Mouse (Mus musculus) lung, embryonic 14.5 days (tissue): ENCODE measurements around the gene Map2k1. TPM values are rescaled to one million over a fixed set of nuclear protein-coding genes. Genes with fewer than 3 reads are reported as not detected.

ENCODE experiments used
- ATAC-seq: fragments of 200-750 bp; cut with Nextera tagmentation; 2 replicates; pipeline ENCODE4 v1.8.0; 2017; ENCODE audit warnings: mild to moderate bottlenecking, moderate TSS enrichment, moderate library complexity; ENCODE audit not compliant: insufficient read depth
- DNase-seq: peaks from one replicate; pipeline ENCODE4 v3.0.0-alpha.2; 2015
- H3K27ac ChIP-seq: fragments of 300-500 bp; sonication (generic); 2 replicates; pipeline ENCODE4 v1.5.1; 2014; ENCODE audit warnings: low read depth, mild to moderate bottlenecking, moderate library complexity
- H3K27me3 ChIP-seq: fragments of 300-500 bp; sonication (generic); 2 replicates; pipeline ENCODE4 v1.6.1; 2014; ENCODE audit warnings: low read length, control low read depth; ENCODE audit not compliant: insufficient read depth
- H3K36me3 ChIP-seq: fragments of 300-500 bp; sonication (generic); 2 replicates; pipeline ENCODE4 v1.6.1; 2014; ENCODE audit warnings: control low read depth; ENCODE audit not compliant: insufficient read depth
- H3K4me1 ChIP-seq: fragments of 300-500 bp; sonication (generic); 2 replicates; pipeline ENCODE4 v1.6.1; 2014; ENCODE audit warnings: antibody characterized with exemption, control low read depth; ENCODE audit not compliant: insufficient read depth
- H3K4me2 ChIP-seq: fragments of 300-500 bp; sonication (generic); 2 replicates; pipeline ENCODE4 v1.6.1; 2014; ENCODE audit warnings: mild to moderate bottlenecking
- H3K4me3 ChIP-seq: fragments of 300-500 bp; sonication (generic); 2 replicates; pipeline ENCODE4 v1.5.1; 2014; ENCODE audit warnings: low read depth, low read length
- H3K9ac ChIP-seq: fragments of 300-500 bp; sonication (generic); 2 replicates; pipeline ENCODE4 v1.6.1; 2014
- H3K9me3 ChIP-seq: fragments of 300-500 bp; sonication (generic); 2 replicates; pipeline ENCODE4 v1.6.1; 2016; ENCODE audit warnings: low read depth, low read length, control low read depth
- CTCF ChIP-seq: IDR thresholded peaks from 2 replicates; pipeline ENCODE4 v1.5.1; 2016; ENCODE audit warnings: antibody characterized with exemption, low read depth
- WGBS: fragments of 180-500 bp; shearing (Covaris S2); extraction: QIAGEN DNeasy Blood & Tissue Kit; methylation state at CpG from one replicate; pipeline ENCODE4 v1.1.7; 2014; 5-methylcytosine and 5-hydroxymethylcytosine counted together
- polyA plus RNA-seq: library from polyadenylated mRNA; unstranded; fragments of >200 nt; fragmentation: Nextera tagmentation; extraction: Ambion mirVana; gene quantifications from 2 replicates; pipeline ENCODE4 v1.2.1, GENCODE M21; 2014

Map2k1 gene
- polyA plus RNA-seq, 1 experiment from 2014 or later = 71.2 TPM

DNA sequence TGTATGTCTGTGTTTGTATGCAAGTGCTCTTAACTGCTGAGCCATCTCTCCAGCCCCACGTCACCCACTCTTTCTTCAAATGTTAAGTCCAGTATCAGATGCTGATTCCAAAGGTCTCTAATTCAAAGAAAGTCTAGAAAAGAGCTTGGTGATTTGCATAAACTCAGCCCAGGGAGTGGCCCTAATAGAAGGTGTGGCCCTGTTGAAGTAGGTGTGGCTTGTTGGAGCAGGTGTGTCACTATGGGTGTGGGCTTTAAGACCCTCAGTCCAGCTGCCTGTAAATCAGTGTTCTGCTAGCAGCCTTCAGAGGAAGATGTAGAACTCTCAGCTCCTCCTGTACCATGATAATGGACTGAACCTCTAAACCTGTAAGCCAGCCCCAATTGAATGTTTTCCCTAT, 13.8 kb upstream of the Map2k1 start:
- H3K36me3 ChIP-seq = no peaks in the 10 kb centered on the region
- H3K27me3 ChIP-seq = no peaks in the 10 kb centered on the region
- no peaks in the 10 kb centered on the region for H3K9me3 ChIP-seq
- H3K4me3 ChIP-seq = no peak overlapping the region
- no peak for DNase-seq
- no peak overlapping the region for H3K4me2 ChIP-seq
- H3K27ac ChIP-seq = no peak overlapping the region
- H3K4me1 ChIP-seq = no peaks in the 10 kb centered on the region
- no peak for TF ChIP-seq CTCF
- no peak for ATAC-seq
- H3K9ac ChIP-seq = no peak overlapping the region
- 95% methylated on average over 1 of the region's 1 CpGs for WGBS

DNA sequence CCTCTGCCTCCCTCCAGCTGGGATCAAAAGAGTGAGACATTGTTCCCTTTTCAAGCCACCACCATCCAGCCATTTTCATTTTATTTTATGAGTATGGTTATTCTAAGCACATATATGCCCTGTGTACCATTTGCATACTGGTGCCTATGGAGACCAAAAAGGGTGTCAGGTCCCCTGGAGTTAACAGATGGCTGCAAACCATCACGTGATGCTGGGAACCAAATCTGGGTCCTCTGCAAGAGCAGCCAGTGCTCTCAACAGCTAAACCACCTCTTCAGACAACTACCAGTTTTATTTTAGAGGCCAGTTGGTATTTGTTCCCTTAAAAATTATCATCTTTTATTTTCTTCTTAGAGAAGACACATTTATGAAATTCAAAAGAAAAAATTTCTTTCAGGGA, 11.4 kb upstream of the Map2k1 start:
- Histone ChIP-seq H3K9me3 (no peaks in the 10 kb centered on the region), H3K27ac (no peak overlapping the region), H3K4me3 (no peak overlapping the region), H3K27me3 (no peaks in the 10 kb centered on the region), H3K9ac (no peak overlapping the region), H3K4me2 (no peak overlapping the region), H3K4me1 (no peaks in the 10 kb centered on the region), H3K36me3 (no peaks in the 10 kb centered on the region)
- ATAC-seq = no peak
- no peak for TF ChIP-seq CTCF
- 34% methylated on average over 1 of the region's 1 CpGs for WGBS
- DNase-seq = no peak

DNA sequence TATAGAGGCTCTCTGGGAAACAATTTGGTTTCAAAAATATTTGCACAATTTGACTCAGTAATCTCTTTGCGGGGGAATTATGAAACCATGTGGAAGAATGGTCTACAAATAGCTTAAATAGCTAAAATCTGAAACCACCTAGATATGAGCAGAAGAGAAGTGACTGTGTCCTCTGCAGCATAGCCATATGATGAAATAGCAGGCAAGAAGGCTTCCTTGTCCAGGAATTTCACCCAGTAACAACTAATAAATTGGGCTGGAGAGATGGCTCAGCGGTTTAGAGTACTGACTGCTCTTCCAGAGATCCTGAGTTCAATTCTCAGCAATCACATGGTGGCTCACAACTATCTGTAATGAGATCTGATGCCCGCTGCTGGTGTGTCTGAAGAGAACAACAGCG, 7.6 kb upstream of the Map2k1 start:
- no peaks in the 10 kb centered on the region for H3K9me3 ChIP-seq
- WGBS = 81% methylated on average over 4 of the region's 4 CpGs
- no peak for TF ChIP-seq CTCF
- ATAC-seq (no peak), DNase-seq (no peak)
- H3K9ac ChIP-seq = no peak overlapping the region
- no peak overlapping the region for H3K4me3 ChIP-seq
- H3K27ac ChIP-seq = no peak overlapping the region
- no peak overlapping the region for H3K4me2 ChIP-seq
- no peaks in the 10 kb centered on the region for H3K27me3 ChIP-seq
- no peaks in the 10 kb centered on the region for H3K4me1 ChIP-seq
- H3K36me3 ChIP-seq = no peaks in the 10 kb centered on the region

DNA sequence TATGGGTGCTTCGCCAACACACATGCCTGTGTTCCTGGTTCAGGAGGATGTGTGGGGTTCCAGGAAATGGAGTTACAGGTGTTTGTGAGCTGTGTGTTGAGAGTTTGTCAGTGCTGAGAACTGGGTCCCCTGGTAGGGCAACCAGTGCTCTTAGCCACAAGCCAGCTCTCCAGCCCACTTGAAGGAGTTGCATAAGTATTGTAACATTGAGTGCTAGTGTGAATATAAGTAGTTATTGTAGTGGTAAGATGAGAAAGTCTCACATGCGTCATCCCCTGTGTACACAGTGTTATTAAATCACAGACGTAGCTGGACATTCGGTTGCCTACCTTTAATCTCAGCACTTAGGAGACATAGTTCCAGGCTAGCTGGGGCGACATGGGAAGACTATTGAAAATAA, 6.5 kb upstream of the Map2k1 start:
- no peak for ATAC-seq

DNA sequence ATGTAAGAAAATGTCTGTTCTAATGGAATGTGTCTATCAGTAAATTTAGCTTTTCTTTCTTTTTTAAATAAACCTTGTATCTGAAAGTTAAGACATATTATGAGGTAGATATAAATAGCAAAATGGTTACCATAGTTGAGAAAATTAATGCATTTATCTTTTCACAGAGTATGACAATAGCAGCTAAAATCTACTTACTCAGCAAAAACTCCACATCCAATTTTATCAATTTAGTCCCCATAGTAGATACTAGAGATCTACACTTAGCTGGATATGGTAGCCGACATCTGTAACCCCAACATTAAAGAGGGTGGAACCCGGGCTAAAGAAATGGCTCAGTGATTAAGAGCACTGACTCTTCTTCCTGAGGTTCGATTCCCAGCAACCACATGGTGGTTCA, 2.8 kb upstream of the Map2k1 start:
- Histone ChIP-seq H3K9me3 (no peaks in the 10 kb centered on the region), H3K9ac (no peak overlapping the region), H3K27ac (no peak overlapping the region), H3K4me1 (0 out of 2 replicates have a peak, but pooled peaks cover 4% of the 10 kb centered on the region), H3K4me3 (no peak overlapping the region), H3K36me3 (no peaks in the 10 kb centered on the region), H3K27me3 (no peaks in the 10 kb centered on the region), H3K4me2 (no peak overlapping the region)
- DNase-seq = no peak
- ATAC-seq = no peak
- no peak for TF ChIP-seq CTCF
- 86% methylated on average over 3 of the region's 3 CpGs for WGBS

More for the DNA sequence above, 6.5 kb upstream of the Map2k1 start:
- WGBS = 66% methylated on average over 5 of the region's 5 CpGs
- Histone ChIP-seq H3K4me2 (no peak overlapping the region), H3K27me3 (no peaks in the 10 kb centered on the region), H3K36me3 (no peaks in the 10 kb centered on the region), H3K4me3 (no peak overlapping the region), H3K9me3 (no peaks in the 10 kb centered on the region), H3K4me1 (no peaks in the 10 kb centered on the region), H3K27ac (no peak overlapping the region), H3K9ac (no peak overlapping the region)
- no peak for TF ChIP-seq CTCF
- DNase-seq = peak; percentile 9

DNA sequence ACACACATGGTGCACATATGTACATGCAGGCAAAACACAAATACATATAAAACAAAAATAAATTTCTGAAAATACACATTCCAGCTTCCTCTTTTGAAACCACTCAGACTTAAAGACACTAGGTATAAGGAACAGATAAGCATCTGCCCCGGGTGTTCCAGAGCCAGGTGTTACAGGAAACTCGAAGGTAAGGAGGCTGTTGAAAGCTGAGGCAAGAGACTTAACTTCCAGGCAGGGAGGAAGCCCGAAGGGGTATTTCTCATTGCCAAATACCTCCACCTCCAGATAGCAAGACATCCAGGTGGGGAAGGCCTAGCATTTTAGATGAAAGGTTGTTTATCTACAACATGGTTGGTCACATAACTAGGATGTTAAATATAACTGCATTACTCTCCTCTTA, 2.0 kb upstream of the Map2k1 start:
- Histone ChIP-seq H3K36me3 (no peaks in the 10 kb centered on the region), H3K9me3 (no peaks in the 10 kb centered on the region), H3K27me3 (no peaks in the 10 kb centered on the region), H3K27ac (no peak overlapping the region), H3K9ac (no peak overlapping the region), H3K4me2 (no peak overlapping the region), H3K4me1 (0 out of 2 replicates have a peak, but pooled peaks cover 4% of the 10 kb centered on the region), H3K4me3 (no peak overlapping the region)
- DNase-seq (no peak), ATAC-seq (no peak)
- TF ChIP-seq CTCF = no peak
- 69% methylated on average over 3 of the region's 3 CpGs for WGBS

DNA sequence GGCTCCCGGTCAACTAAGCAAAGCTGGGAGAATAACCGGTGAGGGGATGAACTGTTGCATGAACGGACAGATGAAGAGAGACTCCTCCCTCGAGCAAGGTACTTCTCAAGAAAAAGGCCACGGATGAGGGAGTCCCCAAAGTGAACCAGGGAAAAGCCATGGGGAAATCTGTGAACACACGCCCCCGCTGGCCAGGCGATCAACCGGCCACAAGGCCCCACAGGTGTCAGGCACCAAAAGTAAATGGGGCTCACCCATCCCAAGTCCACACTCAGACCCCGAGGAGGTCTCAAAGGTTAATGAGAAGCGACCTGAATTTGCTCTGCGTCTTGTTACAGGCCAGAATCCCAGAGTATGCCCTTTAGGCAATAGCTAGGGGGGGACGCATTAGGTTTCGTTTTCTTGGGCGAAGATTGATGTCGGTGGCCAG, 825 bp downstream of the Map2k1 start:
- DNase-seq = peak; percentile 44
- 0 out of 2 replicates have a peak, but pooled peaks cover 4% of the 10 kb centered on the region for H3K4me1 ChIP-seq
- H3K27me3 ChIP-seq = no peaks in the 10 kb centered on the region
- under 1% methylated on average over 16 of the region's 16 CpGs for WGBS
- ATAC-seq = 0 out of 2 replicates have a peak, but pooled peaks have one; percentile 0
- H3K36me3 ChIP-seq = no peaks in the 10 kb centered on the region
- H3K4me3 ChIP-seq = peak overlapping the region; percentile 89
- H3K4me2 ChIP-seq = peak overlapping the region; percentile 88
- peak; percentile 23; the same call in 1 of the 2 replicates for TF ChIP-seq CTCF
- H3K9me3 ChIP-seq = no peaks in the 10 kb centered on the region
- H3K9ac ChIP-seq = peak overlapping the region; percentile 85
- H3K27ac ChIP-seq = peak overlapping the region; percentile 96
